Mouse (Mus musculus): Measurements from ENCODE around the gene Arrdc2. TPM values are rescaled to one million over a fixed set of nuclear protein-coding genes. Genes with fewer than 3 reads are reported as not detected.

The Arrdc2 gene
- total RNA-seq (2014; rRNA removed; ENCODE audit: low replicate concordance) = 4.5 and 38.1 TPM in 2 replicates
- 3.0 and 3.6 TPM in 2 replicates for polyA plus RNA-seq (2015; fragmentation: Nextera tagmentation; extraction: Ambion mirVana)

DNA sequence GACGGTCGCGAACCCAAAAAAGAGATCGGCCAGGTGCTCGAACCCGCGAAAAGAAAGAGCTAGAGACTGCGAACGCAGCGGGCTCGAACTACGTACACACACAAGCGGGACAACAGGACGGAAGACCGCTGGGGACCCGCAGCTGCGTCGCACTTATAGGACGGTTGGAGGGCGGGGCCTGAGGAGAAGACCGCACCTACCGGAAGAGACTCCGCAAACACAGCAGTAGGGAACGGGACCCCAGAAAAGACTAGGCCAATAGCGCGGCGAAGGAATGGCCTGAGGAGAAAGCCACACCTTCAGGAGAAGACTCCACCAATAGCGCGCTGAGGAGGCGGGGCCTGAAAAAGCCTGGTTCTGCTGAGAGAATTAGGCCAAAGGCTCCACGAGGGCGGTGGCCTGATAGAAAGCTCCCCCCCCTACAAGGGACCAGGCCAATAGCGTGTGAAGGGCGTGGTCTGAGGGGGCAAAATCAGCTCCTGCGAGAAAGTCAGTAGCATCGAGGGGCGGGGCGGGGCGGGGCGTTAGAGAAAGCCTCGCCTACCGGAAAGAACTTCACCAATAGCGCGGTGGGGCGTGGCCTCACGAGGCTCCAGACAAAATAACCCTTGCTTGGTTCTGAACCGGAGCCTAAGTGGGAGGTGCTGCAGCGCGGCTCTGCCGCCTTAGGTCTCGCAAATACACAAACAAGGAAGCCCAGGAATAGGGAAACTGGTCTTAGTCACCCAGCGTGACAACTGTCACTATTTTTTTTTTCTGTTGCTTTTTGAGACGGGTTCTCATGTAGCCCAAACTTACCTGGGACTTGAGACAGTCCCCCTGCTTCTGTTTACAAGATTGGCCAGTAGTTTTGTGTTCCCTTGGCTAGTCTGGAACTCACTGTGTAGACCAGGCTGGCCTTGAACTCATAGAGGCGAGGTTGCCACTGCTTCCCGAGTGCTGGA lies at the start of gene Arrdc2:
Gene Arrdc2, minus strand, starts transcription at position 313 of the 944 bp plus-strand sequence.
- Histone ChIP-seq H3K27ac (ENCODE audit: low read depth) (peak within 1 kb of the TSS; percentile 96), H3K4me3 (ENCODE audit: low read depth, low read length) (peak within 1 kb of the TSS; percentile 74), H3K36me3 (replicated peaks; ENCODE audit: control insufficient read depth, insufficient read depth, low read length) (peaks cover 16% of the 10 kb centered on the region; the same call in 1 of the 2 replicates), H3K9ac (replicated peaks; ENCODE audit: low read depth, low read length) (peak within 1 kb of the TSS; percentile 83), H3K4me2 (ENCODE audit: low read depth, low read length) (peak within 1 kb of the TSS; percentile 80), H3K9me3 (replicated peaks; ENCODE audit: control insufficient read depth, low read length) (no peaks in the 10 kb centered on the region), H3K27me3 (ENCODE audit: control insufficient read depth, insufficient read depth, low read length) (no peaks in the 10 kb centered on the region), H3K4me1 (ENCODE audit: control insufficient read depth, insufficient read depth) (peaks cover 5% of the 10 kb centered on the region)
- ATAC-seq (ENCODE audit: insufficient read depth, low read depth) (peak; percentile 94), DNase-seq (ENCODE audit: low spot score) (peak; percentile 100)
- no peak for TF ChIP-seq CTCF (IDR thresholded peaks at IDR 0.05; ENCODE audit: low read depth)
- peak; percentile 26; the same call in 1 of the 2 replicates for TF ChIP-seq EP300 (IDR thresholded peaks at IDR 0.05; ENCODE audit: low read depth)
- WGBS = 2% methylated on average over 55 of the region's 55 CpGs

DNA sequence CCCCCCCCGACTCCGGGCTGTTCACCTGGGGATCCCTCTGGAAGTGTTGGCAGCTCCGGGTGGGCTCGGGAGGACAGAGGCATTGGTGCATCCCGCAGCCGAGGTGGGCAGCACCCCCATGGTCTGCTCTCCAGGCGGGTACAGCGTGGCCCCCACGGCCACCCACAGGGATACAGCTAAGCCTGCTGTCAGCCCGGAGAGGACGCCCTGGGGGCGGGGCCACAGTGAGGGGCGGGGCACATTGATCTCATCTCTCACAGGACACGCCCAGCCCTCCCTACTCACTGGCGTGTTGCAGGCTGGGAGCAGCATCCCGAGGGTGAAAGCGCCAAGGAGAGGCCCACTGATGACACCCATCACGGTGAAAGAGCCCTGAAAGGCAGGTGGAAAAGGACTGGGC lies 48.1 kb upstream of the Arrdc2 start:
- 7% methylated on average over 17 of the region's 18 CpGs for WGBS
- Histone ChIP-seq H3K9me3 (replicated peaks; ENCODE audit: control insufficient read depth, low read length) (no peaks in the 10 kb centered on the region), H3K36me3 (replicated peaks; ENCODE audit: control insufficient read depth, insufficient read depth, low read length) (no peaks in the 10 kb centered on the region), H3K4me3 (ENCODE audit: low read depth, low read length) (no peak overlapping the region), H3K9ac (replicated peaks; ENCODE audit: low read depth, low read length) (no peak overlapping the region), H3K4me2 (ENCODE audit: low read depth, low read length) (no peak overlapping the region), H3K27ac (ENCODE audit: low read depth) (no peak overlapping the region), H3K27me3 (ENCODE audit: control insufficient read depth, insufficient read depth, low read length) (peaks cover 30% of the 10 kb centered on the region), H3K4me1 (ENCODE audit: control insufficient read depth, insufficient read depth) (no peaks in the 10 kb centered on the region; the same call in 1 of the 2 replicates)
- ATAC-seq (ENCODE audit: insufficient read depth, low read depth) (no peak), DNase-seq (ENCODE audit: low spot score) (no peak)
- TF ChIP-seq EP300 (IDR thresholded peaks at IDR 0.05; ENCODE audit: low read depth) (no peak), CTCF (IDR thresholded peaks at IDR 0.05; ENCODE audit: low read depth) (no peak)

DNA sequence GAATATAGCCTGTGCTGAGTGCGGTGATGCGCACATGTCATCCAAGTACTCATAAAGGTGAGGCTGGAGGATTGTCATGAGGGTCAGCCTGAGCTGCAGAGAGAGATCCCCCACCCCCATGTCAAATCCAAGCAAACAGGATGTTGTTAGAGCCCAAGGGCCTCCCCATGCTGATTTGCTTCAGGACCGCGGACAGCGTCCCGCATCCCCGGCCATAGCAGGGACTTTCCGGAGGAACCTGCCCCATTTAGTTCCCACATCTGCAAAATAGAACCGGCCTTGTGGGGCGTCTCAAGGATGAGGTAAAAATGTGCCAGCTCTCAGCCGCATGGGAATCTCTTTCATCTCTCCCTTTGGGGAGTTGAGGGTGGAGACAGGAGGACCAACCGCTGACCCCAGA lies 46.1 kb upstream of the Arrdc2 start:
- no peaks in the 10 kb centered on the region for H3K36me3 ChIP-seq (replicated peaks; ENCODE audit: control insufficient read depth, insufficient read depth, low read length)
- DNase-seq (ENCODE audit: low spot score) (no peak), ATAC-seq (ENCODE audit: insufficient read depth, low read depth) (no peak; the same call in 1 of the 2 replicates)
- H3K9ac ChIP-seq (replicated peaks; ENCODE audit: low read depth, low read length) = no peak overlapping the region
- WGBS = 13% methylated on average over 12 of the region's 12 CpGs
- peaks cover 5% of the 10 kb centered on the region; the same call in 1 of the 2 replicates for H3K4me1 ChIP-seq (ENCODE audit: control insufficient read depth, insufficient read depth)
- no peak overlapping the region for H3K4me3 ChIP-seq (ENCODE audit: low read depth, low read length)
- H3K4me2 ChIP-seq (ENCODE audit: low read depth, low read length) = no peak overlapping the region
- no peak for TF ChIP-seq CTCF (IDR thresholded peaks at IDR 0.05; ENCODE audit: low read depth)
- no peak for TF ChIP-seq EP300 (IDR thresholded peaks at IDR 0.05; ENCODE audit: low read depth)
- peaks cover 10% of the 10 kb centered on the region for H3K27me3 ChIP-seq (ENCODE audit: control insufficient read depth, insufficient read depth, low read length)
- no peak overlapping the region for H3K27ac ChIP-seq (ENCODE audit: low read depth)
- H3K9me3 ChIP-seq (replicated peaks; ENCODE audit: control insufficient read depth, low read length) = no peaks in the 10 kb centered on the region

DNA sequence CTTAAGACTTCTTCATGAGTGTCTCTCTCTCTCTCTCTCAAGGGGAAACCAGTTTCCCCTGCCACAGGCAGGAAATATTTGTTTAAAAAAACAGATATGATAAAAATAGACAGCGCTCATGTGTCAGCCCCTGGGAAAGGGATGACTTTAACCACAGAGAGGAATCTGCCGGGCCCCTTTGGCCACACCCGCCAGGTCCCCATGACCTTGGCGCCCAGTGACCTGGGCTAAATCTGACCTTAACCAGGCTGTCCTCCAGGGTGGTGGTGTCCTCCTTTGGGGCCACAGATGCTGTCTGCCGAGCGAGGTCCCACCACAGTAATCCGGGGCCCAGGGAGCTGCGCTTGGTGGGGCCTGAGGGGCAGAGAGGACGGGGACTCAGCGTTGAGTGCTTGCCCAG lies 45.2 kb upstream of the Arrdc2 start:
- no peak for TF ChIP-seq CTCF (IDR thresholded peaks at IDR 0.05; ENCODE audit: low read depth)
- no peak for TF ChIP-seq EP300 (IDR thresholded peaks at IDR 0.05; ENCODE audit: low read depth)
- H3K27ac ChIP-seq (ENCODE audit: low read depth) = no peak overlapping the region
- DNase-seq (ENCODE audit: low spot score) (no peak), ATAC-seq (ENCODE audit: insufficient read depth, low read depth) (no peak)
- peaks cover 5% of the 10 kb centered on the region; the same call in 1 of the 2 replicates for H3K4me1 ChIP-seq (ENCODE audit: control insufficient read depth, insufficient read depth)
- H3K36me3 ChIP-seq (replicated peaks; ENCODE audit: control insufficient read depth, insufficient read depth, low read length) = no peaks in the 10 kb centered on the region
- H3K9ac ChIP-seq (replicated peaks; ENCODE audit: low read depth, low read length) = no peak overlapping the region
- no peak overlapping the region for H3K4me2 ChIP-seq (ENCODE audit: low read depth, low read length)
- 71% methylated on average over 10 of the region's 10 CpGs for WGBS
- H3K9me3 ChIP-seq (replicated peaks; ENCODE audit: control insufficient read depth, low read length) = no peaks in the 10 kb centered on the region
- H3K27me3 ChIP-seq (ENCODE audit: control insufficient read depth, insufficient read depth, low read length) = 0 out of 2 replicates have a peak, but pooled peaks cover 8% of the 10 kb centered on the region
- H3K4me3 ChIP-seq (ENCODE audit: low read depth, low read length) = no peak overlapping the region

DNA sequence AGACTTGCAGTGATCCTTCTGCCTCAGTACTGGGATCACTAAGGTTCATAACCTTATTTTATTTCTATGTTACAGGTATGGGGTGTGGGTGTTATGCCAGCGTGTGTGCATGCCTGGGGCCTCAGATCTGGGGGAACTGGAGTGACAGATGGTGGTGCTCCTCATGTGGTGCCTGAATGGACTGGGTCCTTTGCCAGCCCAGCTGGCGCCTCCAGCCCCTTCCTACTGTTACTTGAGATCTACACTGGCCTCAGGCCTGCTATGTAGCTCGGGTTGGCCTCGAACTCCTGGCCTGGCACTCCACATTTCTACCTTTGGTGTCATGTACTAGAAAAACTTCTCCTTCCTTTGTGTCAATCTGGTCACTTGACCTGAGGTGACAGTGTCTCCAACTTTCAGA lies 44.7 kb upstream of the Arrdc2 start:
- Histone ChIP-seq H3K27ac (ENCODE audit: low read depth) (no peak overlapping the region), H3K4me1 (ENCODE audit: control insufficient read depth, insufficient read depth) (peaks cover 5% of the 10 kb centered on the region; the same call in 1 of the 2 replicates), H3K4me2 (ENCODE audit: low read depth, low read length) (no peak overlapping the region), H3K4me3 (ENCODE audit: low read depth, low read length) (no peak overlapping the region), H3K27me3 (ENCODE audit: control insufficient read depth, insufficient read depth, low read length) (0 out of 2 replicates have a peak, but pooled peaks cover 8% of the 10 kb centered on the region), H3K36me3 (replicated peaks; ENCODE audit: control insufficient read depth, insufficient read depth, low read length) (no peaks in the 10 kb centered on the region), H3K9me3 (replicated peaks; ENCODE audit: control insufficient read depth, low read length) (no peaks in the 10 kb centered on the region), H3K9ac (replicated peaks; ENCODE audit: low read depth, low read length) (no peak overlapping the region)
- TF ChIP-seq CTCF (IDR thresholded peaks at IDR 0.05; ENCODE audit: low read depth) (no peak), EP300 (IDR thresholded peaks at IDR 0.05; ENCODE audit: low read depth) (no peak)
- DNase-seq (ENCODE audit: low spot score) (no peak), ATAC-seq (ENCODE audit: insufficient read depth, low read depth) (no peak)
- 72% methylated on average over 4 of the region's 4 CpGs for WGBS
